Mouse (Mus musculus): ENCODE data around the gene Tmem268.

The Tmem268 gene

GRCm38 (mm10) chr4:63604945-63605344, 46.4 kb downstream of the Tmem268 start, which contains the start of gene Gm11213:
Gene Gm11213 (minus strand): TSS chr4:63605261.
- no peak for DNase-seq

DNA sequence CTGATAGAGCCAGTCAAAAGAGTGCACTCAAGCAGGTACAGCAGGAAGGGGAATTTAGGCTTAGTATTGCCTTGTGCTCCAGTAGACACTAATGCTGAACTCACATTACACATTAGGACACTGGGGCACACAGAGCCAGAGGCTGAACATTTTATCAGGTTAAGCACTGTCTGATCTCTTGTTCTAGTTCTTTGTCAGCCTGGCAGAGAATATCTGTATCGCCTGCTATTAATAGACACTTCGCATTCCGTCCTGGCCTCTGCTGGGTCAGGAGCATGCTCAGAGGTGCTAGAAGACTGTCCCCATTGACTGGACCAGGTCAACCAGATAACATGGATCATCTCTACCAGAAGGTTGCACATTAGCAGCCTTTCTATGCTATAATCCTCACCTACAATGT, 47.0 kb downstream of the Tmem268 start:
- no peak for DNase-seq

DNA sequence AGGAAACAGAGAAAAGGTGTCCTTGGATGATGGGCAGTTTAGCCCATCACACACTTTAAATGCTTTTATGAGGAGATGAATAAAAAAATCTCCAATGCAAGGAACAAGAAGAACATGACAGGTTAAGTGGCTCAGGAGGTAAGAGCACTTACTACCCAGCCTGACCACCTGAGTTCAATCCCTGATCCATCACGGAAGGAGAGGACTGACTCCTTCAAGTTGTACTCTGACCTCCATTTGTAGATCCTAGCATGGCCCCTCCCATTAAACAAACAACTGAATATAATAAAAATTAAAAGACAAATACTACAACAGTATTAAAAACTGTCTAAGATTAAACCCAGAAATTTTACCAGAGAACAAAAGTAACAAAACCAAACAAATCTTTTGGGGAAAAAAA, 47.4 kb downstream of the Tmem268 start:
- no peak for DNase-seq

GRCm38 (mm10) chr4:63608391-63608790, 49.8 kb downstream of the Tmem268 start:
- no peak for DNase-seq

- DNase-seq = no peak
Measured at GRCm38 (mm10) chr4:63621861-63622260, 63.3 kb downstream of the Tmem268 start.

GRCm38 (mm10) chr4:63622378-63622835, 63.8 kb downstream of the Tmem268 start, which contains the start of gene Tex48:
Gene Tex48 (minus strand): TSS chr4:63622428.
- peak in 1 of 2 experiments; percentile 38 for DNase-seq

DNA sequence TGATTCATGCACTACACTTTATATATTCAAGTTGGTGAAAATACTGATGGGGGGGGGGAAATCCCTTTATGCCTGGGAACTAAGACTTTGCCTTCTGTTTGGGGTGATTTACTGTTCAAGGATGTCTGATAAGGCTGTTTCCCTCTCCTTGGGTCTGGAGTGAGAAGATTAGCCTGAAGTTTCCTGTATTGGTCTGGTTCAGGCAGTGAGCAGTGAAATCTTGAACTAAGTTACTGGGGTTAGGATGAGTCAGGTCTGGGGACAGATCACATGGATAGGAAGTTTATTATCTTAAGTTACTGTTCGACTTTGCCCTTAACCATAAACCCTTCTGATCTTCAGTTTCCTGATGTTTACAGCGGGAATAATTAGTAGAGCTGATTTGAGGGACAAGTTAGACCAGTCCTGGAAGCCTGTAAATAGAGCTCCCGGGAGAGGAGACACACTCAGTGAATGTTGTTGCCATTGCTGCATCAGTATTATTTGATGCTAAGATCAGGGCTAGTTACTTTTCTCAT, 67.0 kb downstream of the Tmem268 start:
- DNase-seq = no peak

GRCm38 (mm10) chr4:63627111-63627510, 68.5 kb downstream of the Tmem268 start:
- DNase-seq = no peak

GRCm38 (mm10) chr4:63633181-63633580, 74.6 kb downstream of the Tmem268 start:
- no peak for DNase-seq

All from lung, postnatal 4 days (tissue).